Mouse (Mus musculus) Muller cell, postnatal 12 days (primary cell): ENCODE measurements around the gene Fastkd5.
A peak's percentile ranks its signal among the peaks of the same experiment; 100 is the strongest.

ENCODE experiments used
- DNase-seq: peaks from one replicate; pipeline ENCODE4 v3.0.0-alpha.2; 2015; ENCODE audit errors: inconsistent ontology term

Gene Fastkd5

GRCm38 (mm10) chr2:130577021-130577420, 52.8 kb downstream of the Fastkd5 start:
- no peak for DNase-seq

- DNase-seq, result peak; percentile 33
These were observed 53.3 kb downstream of the Fastkd5 start for GRCm38 (mm10) chr2:130576564-130576963.

- no peak for DNase-seq
These were observed 54.0 kb downstream of the Fastkd5 start, which contains the start of gene Oxt for GRCm38 (mm10) chr2:130575873-130576272. TSS of gene Oxt (plus strand) at chr2:130576173.

GRCm38 (mm10) chr2:130574960-130575359, 54.9 kb downstream of the Fastkd5 start:
- no peak for DNase-seq

GRCm38 (mm10) chr2:130569926-130570325, 59.9 kb downstream of the Fastkd5 start:
- DNase-seq, result no peak

- DNase-seq, result no peak
These were observed 60.9 kb downstream of the Fastkd5 start for GRCm38 (mm10) chr2:130568921-130569320.

GRCm38 (mm10) chr2:130564983-130565382, 64.8 kb downstream of the Fastkd5 start:
- DNase-seq, result no peak

- no peak for DNase-seq
These were observed 65.8 kb downstream of the Fastkd5 start for GRCm38 (mm10) chr2:130564063-130564462.
